Mouse (Mus musculus): ENCODE results near the gene Ablim1. TPM values are rescaled to one million over a fixed set of nuclear protein-coding genes. Genes with fewer than 3 reads are reported as not detected.

The Ablim1 gene
- total RNA-seq, 2 experiments from 2014 or later: 36.0 to 65.7 TPM

DNA sequence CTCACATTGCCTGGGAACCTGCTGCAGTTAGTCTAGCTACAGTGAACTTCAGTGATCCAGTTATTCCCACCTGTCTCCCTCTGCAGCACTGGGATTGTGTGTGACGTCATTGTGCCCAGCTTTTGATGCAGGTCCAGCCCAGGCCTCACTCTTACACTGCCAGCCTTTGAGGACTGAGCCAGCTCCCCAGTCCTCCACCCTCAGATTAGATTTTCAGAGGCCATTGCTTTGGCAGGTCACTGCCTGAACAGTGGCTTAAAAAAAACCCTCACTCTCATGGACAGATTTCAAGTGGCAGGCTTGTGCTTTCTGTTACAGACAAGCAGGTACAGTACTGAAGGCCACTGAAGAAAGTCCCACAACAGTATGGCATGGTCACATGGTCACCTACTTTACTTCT, 30.0 kb upstream of the Ablim1 start:
- DNase-seq (ENCODE audit: low spot score): no peak

DNA sequence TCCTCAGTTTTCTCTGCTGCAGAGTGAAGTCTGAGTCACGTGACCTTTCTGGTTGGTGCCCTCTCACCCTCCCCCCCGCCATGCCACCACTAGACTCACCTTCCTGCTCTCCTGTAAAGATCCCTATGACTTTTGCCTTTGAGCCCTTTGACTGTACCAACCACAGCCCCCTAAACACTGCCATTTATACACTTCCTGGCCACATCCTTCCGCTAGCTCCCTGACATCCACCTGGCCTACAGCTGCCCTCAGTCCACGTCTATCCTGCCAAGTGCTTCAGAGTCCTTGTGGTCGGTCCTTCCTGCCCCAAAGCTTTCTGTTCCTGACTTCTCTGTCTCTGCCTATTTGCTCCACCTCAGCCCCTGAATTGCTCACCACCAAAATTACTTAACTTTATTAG, 29.1 kb upstream of the Ablim1 start:
- DNase-seq (ENCODE audit: low spot score): no peak

DNA sequence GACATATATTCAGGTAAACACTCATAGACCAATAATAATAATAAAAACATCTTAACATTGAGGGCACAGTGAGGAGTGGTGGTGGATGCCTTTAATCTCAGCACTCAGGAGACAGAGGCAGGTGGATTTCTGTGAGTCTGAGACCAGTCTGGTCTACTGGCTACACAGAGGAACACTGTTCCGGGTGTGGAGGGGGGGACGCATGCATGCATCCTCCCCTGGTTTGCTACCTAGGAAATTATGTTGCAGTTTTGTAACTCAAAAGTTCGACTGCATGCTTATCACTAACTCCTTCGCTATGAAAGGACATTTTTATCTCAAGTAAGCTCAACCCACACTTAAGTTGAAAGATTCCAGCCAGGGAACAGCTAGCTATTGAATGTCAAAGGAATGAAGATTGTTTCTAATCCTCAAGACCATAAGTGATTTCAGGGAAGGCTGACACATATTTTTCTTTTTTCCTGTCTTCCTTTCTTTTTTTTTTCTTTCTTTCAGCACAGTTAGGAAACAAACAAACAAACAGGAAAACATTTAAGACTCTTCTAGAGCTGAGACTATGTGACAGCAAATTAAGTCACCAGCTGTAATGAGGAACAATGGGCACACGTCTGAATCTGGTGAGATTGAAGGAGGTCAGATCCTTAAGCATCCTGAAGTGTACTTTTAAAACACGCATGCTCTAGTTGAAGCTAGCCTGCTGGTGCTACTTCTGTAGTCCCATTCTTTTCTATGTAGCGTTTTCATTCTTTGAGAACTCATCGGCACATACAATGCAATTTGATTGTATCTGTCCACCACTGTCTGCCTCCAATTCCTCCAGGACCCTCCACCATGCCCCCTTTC, 26.4 kb upstream of the Ablim1 start:
- DNase-seq (ENCODE audit: low spot score): no peak

DNA sequence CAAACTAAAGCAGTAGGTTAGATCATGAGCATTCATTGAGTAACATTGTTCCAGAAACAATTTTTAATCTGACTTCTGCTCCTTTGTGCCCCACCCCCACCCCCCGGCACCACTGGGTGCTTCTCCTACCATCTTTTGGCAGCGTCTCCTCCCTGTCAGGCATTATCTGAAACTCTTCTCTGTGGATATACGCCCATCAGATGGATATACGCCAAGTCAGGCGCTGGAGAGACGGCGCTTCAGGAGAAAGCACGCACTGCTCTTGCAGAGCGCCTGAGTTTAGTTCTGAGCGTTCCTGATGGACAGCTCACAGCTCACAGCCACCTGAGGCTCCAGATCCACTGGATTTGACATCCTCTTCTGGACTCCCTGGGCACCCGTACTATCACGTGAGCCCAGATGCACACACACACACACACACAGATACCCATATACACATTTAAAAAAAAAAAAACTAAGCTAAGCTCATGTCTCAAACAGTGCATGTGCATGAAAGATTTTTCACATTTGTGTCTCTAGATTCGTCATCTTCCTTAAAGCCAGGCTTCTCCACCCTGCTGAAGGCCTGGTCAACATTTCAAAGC, 24.7 kb upstream of the Ablim1 start:
- no peak for DNase-seq (ENCODE audit: low spot score)

DNA sequence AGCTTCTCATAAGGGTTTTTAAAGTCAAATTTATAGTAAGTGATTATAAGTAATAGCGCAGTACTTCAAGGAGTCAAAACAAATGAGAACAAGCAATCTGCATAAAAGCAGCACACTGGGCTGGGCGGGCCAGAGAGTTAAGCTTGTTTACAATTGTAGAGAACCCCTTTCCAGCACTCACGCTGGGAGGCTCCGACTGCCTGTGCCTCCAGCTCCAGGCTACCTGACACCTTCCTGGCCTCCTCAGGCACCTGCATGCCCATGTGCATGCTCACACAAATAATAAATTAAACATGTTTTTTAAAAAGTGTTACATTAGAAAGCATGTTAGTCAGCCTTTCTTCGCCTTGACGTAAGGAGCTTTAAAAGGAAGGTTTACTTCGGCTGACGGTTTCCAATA, 20.4 kb upstream of the Ablim1 start:
- no peak for DNase-seq (ENCODE audit: low spot score)

DNA sequence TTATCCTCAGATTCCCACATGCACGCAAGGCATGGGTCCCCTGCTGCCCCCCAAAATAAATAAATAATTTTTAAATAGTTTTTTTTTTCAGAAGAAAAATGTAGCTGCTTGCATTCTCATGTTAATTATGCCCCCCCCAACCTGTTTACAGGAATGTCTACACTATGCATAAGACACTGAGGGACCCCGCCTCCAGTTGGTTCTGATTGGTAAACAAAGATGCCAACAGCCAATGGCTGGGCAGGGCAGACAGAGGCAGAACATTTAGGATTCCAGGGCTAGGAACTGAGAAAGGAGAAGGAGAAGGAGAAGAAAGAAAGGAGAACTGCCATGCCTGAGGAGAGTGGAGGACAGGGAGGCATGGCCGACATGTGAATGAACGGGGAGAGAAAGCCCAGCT, 18.6 kb upstream of the Ablim1 start:
- DNase-seq (ENCODE audit: low spot score): no peak

DNA sequence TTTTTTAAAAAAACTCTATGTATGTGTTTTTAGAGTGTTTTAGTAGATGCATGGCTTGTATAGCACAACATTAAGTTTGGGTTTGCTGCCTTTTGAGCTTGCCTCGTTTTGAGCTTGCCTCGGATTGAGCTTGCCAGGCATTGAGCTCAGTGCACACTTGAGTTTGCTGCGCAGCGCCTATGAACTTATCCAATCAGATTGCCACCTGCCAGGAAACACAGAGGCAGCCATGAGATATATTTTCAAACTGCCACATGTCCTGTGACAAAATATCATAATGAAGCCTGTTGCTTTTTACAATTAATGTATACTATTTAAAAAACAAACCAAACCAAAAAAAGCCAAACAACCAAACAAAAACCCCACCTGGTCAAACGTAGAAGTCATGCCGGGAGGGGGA, 16.5 kb upstream of the Ablim1 start:
- DNase-seq (ENCODE audit: low spot score): no peak

DNA sequence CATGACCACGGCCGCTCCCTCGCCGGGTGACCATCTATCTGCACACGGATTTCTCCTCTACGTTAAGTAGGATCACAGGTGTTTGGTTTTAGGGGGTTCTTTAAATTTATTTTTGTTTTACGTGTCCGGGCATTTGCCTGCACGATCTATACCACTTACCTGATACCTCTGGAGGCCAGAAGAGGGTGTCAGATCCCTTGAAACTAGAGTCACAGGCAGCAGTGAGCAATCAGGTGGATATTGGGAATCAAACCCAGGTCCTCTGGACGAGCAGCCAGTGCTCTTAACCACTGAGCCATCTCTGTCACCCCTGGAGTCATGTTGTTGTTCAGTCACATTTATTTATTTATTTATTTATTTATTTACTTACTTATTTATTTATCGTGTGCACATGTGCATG, 15.6 kb upstream of the Ablim1 start:
- DNase-seq (ENCODE audit: low spot score): no peak

DNA sequence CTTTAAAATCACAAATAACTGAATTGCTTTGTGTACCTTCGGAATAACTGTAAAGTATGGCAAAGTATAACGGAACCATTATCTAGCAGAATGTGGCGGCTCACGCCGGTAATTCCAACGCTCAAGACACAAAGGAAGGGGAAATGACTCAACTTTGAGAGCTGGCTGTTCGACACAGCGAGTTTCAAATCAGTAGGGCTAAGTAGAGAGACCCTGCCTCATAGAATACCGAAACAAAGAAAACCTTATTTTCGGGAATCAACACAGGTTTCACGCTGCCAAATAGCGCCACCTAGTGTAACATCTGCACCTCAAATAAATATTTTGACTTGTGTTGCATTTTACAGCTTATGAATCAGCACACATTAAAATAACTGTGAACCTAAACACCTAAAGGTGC, 14.1 kb upstream of the Ablim1 start:
- peak; percentile 49 for DNase-seq (ENCODE audit: low spot score)

DNA sequence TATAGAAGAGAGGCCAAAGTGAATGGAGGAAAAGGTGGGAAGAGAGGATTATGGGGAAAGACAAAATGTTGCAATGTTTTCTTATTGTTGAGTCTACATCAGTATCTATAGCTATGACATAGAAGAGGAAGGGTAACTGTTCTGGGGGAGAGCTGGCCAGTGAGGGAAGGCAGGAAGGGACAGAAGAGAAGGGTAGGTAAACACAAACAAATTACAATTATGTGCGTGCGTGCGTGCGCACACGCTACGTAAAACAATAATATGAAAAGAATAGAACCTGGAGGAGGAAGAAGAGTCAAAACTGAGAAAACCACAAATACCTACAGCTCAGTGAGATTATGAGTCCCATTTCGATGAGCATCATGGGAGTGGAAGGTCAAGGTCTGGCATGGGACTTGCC, 13.6 kb upstream of the Ablim1 start:
- no peak for DNase-seq (ENCODE audit: low spot score)

DNA sequence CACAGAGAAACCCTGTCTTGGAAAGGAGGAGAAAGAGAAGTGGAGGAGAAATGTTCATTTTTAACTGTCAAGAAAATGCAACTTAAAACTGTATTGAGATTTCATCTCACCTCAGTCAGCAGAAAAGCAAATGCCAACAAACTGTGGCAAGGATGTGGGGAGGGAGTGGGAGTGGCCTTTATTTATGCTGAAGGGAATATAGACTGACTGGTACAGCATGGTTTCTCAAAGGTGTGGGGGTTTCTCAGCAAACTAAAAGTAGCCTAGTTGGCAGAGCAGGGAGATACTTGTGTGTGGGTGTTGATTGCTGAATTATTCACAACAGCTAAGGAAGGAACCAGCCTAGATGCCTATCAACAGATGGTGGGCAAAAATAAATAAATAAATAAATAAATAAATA, 13.0 kb upstream of the Ablim1 start:
- DNase-seq (ENCODE audit: low spot score): no peak

DNA sequence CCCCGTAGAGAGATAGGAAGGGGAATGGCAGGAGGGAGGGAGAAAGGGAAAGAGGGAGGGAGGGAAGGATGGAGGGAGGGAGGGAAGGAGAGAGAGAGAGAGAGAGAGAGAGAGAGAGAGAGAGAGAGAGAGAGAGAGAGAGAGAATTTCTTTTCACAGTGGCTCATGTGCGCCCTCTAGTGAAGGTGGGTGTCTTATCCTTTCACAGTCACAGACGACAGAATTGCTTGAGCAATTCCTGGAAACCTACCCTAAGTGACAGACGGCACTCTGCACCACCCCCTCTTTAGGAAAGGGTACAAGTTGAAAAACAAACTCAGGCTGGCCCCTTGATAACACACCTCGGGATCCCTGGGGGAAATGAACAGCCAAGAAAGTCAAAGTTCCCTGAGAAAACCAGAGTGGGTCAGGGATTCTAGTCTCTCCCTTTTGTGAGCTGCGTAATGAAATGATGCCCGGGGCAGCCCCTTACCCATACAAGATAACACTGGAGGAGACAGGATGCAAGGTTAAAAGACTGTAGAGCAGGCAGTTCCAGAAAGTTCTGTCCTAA, 11.1 kb upstream of the Ablim1 start:
- DNase-seq (ENCODE audit: low spot score): peak; percentile 65

DNA sequence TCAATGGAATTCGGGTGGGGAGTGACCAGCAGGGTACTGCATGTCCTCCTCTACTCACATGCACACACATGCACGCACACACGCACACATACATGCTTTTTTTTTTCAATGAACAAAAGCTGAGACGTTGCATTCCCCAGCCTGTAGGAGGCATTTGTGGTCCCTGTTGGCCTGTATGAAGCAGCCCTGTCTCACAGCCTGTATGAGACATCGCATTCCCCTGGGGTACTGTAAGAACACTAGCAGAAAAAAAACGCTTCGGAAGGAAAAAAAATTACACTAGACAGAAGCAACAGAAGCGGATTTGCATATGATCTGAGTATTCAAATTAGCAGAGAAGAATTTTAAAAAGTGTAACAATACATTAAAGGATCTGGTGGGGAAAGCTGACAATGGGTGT, 8.4 kb upstream of the Ablim1 start:
- no peak for DNase-seq (ENCODE audit: low spot score)

DNA sequence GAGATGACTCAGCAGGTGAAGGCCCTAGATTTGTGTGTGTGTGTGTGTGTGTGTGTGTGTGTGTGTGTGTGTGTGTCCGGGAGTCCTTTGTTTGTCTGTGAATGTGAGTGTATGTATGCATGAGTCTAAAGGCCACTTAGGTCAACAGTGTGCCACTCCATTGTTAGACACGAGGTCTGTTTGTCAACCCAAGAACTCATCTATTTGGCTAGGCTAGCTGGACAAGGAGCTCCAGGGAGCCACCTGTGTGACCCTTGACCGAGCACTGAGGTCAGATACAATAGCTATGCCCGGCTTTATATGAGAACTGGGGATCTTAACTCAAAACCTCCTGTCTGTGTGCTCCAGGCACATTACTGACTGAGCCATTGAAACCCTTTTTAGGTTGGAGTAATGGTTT, 7.8 kb upstream of the Ablim1 start:
- DNase-seq (ENCODE audit: low spot score): no peak

DNA sequence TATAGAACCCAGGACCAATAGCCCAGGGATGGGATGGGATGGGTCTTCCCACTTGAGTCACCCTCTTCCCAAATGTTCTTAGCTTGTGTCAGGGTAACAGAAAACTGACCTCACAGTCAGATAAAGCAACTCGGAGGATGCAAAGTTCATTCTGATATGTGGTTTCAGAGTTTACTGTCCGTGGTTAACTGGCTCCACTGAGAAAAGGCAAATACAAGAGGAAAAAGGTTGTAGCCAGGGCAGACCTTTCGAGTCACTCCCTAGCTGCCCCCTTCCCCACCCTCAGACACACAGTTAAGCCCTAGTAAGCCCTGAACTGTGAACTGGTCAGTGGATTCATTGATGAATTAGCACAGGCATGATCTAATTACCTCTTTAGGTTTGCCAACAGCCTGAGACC, 7.1 kb upstream of the Ablim1 start:
- no peak for DNase-seq (ENCODE audit: low spot score)

DNA sequence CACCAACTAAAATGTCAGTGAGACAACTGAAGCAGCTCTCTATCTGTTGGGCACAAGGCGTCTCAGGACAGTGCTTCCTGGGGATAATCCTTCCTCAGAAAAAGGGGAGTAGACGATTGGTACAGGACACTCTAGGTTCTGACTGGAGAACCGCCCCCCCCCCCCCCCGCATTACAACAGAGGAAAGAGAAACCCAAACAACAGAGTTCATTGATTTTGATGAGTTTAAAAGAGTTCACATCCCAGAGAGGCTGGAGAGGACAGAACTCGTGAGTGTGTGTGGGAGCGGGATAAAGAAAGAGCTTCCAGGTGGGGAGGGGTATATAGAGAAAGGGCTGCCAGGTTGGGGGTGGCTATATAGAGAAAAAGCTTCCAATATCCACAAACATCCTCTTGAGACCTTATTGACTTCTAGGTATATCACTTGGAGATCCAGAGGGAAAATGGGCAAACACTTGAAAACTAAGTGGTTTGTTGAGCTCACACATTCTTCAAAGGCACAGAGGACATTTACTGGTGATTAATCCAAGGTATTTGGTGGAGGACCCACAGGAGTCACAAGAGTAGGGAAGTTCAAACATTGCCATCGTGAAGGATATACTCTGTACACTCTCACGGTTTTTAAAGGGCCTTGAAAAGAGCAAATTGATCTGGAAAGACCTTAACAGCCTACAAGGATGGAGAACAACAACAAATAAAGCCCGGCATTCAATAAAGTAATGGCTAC, 6.1 kb upstream of the Ablim1 start:
- no peak for DNase-seq (ENCODE audit: low spot score)

DNA sequence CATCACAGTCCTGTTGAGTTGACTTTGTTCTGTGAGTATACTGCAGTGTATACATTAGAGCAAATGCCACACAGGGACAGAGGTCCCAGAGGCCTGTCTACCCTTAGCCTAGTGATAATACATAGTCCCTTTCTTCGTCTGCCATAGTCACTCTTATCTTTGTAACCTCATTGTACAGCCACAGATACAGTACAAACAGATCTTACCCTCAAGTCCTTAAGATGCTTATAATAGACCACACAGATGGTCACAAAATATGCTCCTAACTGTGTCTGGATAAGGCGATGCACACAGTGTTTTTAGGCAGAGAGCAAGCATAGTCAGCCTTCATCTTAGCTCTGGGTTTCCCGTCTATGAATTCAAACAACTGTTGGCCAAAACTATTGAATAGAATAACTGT, 1.9 kb upstream of the Ablim1 start:
- DNase-seq (ENCODE audit: low spot score): no peak

DNA sequence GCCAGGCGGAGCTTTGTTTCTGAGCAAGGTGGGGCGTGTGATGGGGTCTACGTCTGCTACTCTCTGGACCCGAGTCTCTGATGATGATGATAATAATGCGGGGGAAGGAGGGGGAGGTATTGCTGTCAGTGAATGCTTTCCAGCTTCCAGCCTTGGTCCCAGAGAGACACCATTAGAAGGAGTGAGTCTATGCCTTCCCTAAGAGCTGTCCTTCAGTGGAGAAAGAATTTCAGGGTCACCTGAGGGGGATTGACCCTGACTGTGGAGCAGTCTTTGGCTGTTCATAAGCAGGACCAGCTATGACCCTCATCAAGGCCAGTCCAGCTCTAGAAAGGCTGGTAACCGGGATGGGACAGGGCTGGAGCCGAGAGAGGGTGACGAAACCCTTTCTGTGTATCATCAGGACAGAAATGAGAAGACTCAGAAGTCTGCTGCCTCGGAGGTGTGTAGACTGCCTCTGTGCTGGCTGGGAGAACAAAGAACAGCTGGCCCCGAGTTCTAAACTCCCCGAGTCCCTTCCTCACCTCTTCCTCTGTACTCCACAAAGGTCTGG, 370 bp upstream of the Ablim1 start:
- DNase-seq (ENCODE audit: low spot score): no peak

DNA sequence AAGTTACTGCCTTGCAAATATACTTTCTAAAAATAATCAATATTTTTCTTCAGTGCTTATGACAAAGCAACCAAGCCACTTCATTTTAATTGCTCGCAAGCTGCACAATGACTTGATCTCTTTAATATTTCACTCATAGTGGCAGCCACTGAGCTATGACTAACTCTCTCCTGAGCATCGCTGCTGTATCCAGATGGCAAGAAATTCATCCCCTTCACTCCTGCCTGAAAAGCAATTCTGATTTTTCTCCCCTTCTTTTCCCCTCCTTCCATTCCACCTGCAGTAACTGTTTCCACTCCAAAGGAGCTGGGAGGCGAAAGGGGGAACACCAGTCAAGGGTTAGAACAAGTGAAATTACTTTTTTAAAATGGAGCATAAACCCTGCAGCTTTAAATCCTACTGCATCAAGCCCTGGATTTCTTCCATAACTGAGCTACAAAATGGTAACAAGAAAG, 801 bp downstream of the Ablim1 start:
- no peak for DNase-seq (ENCODE audit: low spot score)

DNA sequence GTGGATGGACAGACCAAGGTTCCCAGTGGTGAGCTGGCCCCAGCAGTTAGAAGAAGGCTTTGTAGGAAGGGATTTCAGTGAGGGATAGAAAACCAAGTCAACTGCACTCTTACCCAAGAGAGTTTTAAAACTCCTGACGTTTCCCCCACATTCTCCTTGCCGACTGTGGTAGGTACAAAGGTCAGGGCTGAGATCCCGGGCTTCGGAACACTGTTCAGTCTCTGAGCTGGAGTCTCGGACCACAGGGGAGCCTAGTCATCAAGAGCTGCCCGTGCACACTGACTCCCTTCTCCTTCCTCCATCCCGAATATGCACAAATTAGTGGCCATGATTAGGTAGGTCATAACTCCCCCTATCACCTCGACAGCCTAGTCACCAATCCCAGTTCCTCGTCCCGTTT, 1.5 kb downstream of the Ablim1 start:
- no peak for DNase-seq (ENCODE audit: low spot score)

DNA sequence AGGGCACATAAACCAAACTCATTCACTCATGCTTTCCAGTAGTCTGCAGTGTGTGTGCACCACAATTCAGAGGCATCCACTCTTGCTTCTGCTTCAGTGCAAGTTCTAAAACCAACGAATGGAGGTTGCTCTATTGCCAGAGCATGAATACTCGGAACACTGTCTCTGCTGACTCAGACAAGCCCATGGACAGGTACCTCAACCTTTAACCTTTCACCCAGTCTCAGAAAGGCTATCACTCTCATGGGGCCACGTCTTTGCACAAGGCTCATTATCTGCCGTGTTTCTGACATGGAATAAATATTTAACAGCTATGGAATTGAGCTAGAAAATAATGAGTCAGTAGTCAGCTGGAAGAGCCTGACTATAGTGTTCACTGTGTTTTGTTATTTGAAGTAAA, 4.7 kb downstream of the Ablim1 start:
- no peak for DNase-seq (ENCODE audit: low spot score)

DNA sequence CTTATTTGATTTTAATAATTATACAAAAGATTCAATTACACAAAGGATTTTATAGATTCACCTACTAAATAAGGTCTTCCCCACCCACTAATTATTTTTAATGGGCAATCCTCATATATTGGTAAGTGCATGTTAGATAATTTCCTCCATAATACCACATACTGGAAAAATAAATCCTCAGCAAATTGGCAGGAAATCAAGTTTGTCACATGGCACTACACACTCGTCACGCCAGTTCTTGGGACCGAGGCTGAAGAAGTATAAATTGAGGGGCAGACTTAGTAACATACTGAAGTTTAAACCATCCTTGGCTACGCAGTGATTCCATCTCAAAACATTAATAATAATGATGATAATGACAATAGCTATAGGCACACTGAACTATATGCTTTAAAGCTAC, 8.1 kb downstream of the Ablim1 start:
- no peak for DNase-seq (ENCODE audit: low spot score)
